ENCODE assay signal across 9 mouse cellular contexts in the genomic region with DNA sequence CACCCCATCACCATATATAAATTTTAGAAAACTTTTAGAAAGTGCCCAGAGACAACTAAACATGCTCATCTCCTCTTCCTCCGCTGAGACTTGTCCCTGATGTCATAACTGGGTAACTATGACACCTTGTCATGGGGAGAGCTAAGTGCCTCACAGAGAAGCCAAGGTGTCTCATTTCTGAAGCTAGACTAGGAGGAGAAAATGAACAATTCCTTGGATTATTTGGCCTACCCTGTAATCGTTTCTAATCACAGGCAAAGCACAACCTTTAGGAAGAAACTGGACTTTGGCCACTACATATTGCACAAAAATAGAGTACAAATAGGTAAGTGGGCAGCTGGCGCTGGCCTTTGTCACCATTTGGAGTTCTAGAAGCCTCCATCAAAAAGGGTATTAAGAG. TPM values are rescaled to one million over a fixed set of nuclear protein-coding genes. Genes with fewer than 3 reads are reported as not detected.
A peak's percentile ranks its signal among the peaks of the same experiment; 100 is the strongest.
DNase-seq lines count a peak whose midpoint lies in the region; ATAC-seq and TF ChIP-seq lines count a peak whose summit lies in the region.
"Had no signal": no experiment of that assay in that cellular context is flagged by ENCODE, and none has a peak within 500 bp of the region (broad histone marks: within the 10 kb centered on the region; RNA-seq: fewer than 3 reads in every experiment).

A gene (minus strand): TSS at position 101 of the 400 bp plus-strand sequence.

- peak within 1 kb of the TSS; percentile 41; the same call in 1 of the 2 replicates for H3K9ac ChIP-seq in neural tube, embryonic 13.5 days
- H3K9ac ChIP-seq: liver, embryonic 13.5 days had no signal

- CTCF ChIA-PET in Patski (lab: Charles Lee) = interaction anchor here (0.8 to 5.0 kb wide), 4 partner anchors 9 to 64 kb away, joined by 3 to 45 read pairs (median 10); a partner anchor contains a TSS

- H3K4me2 ChIP-seq in neural tube, embryonic 13.5 days = no peak within 1 kb of the TSS
- H3K4me2 ChIP-seq: liver, embryonic 13.5 days had no signal

- H3K27me3 ChIP-seq in Patski = peaks cover 7% of the 10 kb centered on the region
- H3K27me3 ChIP-seq in neural tube, embryonic 13.5 days = peaks cover 11% of the 10 kb centered on the region

- no peak for ATAC-seq in Patski
- no peak for ATAC-seq in neural tube, embryonic 13.5 days (ENCODE audit: low read depth)

- in situ Hi-C loops in Patski (cut with MboI; ENCODE audit: low pct_unique_long_range_greater_than_20kb) = no loop called here

- TF ChIP-seq CTCF in Patski (IDR thresholded peaks at IDR 0.05) = no peak

- no peak within 1 kb of the TSS for H3K27ac ChIP-seq in neural tube, embryonic 13.5 days (replicated peaks)
- H3K27ac ChIP-seq: liver, embryonic 13.5 days had no signal

- POLR2A ChIA-PET in Patski (lab: Charles Lee) = no interaction called here

- H3K9me3 ChIP-seq in neural tube, embryonic 13.5 days = no peaks in the 10 kb centered on the region
- H3K9me3 ChIP-seq: liver, embryonic 13.5 days had no signal

- no peak for DNase-seq in frontal cortex, adult 2 months (ENCODE audit: extremely low spot score in 1 of 2, low spot score in 1 of 2)
- DNase-seq in frontal cortex, postnatal 14 days (ENCODE audit: low spot score in 2 of 2) = no peak
- no peak for DNase-seq in Patski (ENCODE audit: low read depth, low spot score)
- no peak for DNase-seq in gastrocnemius, postnatal 36 days
- no peak for DNase-seq in layer of hippocampus, postnatal 10 days (ENCODE audit: low spot score in 2 of 2)
- DNase-seq in retina, embryonic 14.5 days (ENCODE audit: low spot score) = no peak
- DNase-seq in cerebellum, adult 18-20 months = no peak
- DNase-seq: liver, embryonic 13.5 days had no signal

- H3K4me3 ChIP-seq in neural tube, embryonic 13.5 days = no peak within 1 kb of the TSS
- H3K4me3 ChIP-seq: liver, embryonic 13.5 days had no signal

- H3K4me1 ChIP-seq in neural tube, embryonic 13.5 days (replicated peaks) = peaks cover 32% of the 10 kb centered on the region

- WGBS in neural tube, embryonic 13.5 days = 87% methylated on average over 3 of the region's 3 CpGs

- no peaks in the 10 kb centered on the region for H3K36me3 ChIP-seq in neural tube, embryonic 13.5 days
- H3K36me3 ChIP-seq: liver, embryonic 13.5 days had no signal

- intact Hi-C loops in gastrocnemius, postnatal 36 days (cut with DNase I) = loop anchor here (1.0 kb wide), 1 partner anchor 51 kb away; no protein-coding TSS in a partner anchor

RNA-seq across cellular contexts. Expression of the gene that starts here (rescaled TPM):
- 112 and 124 TPM in 2 replicates for polyA plus RNA-seq in frontal cortex, adult 2 months (2012; rRNA removed)
- 95.7 TPM for polyA plus RNA-seq in Patski (2021)
- total RNA-seq in gastrocnemius, postnatal 36 days (2021) = 100 to 1,000 TPM; 126 to 167 TPM
- 100 to 1,000 TPM; 121 to 127 TPM for total RNA-seq in layer of hippocampus, postnatal 10 days (2021)
- 19.7 and 20.2 TPM in 2 replicates for polyA plus RNA-seq in neural tube, embryonic 13.5 days (2015; fragmentation: Nextera tagmentation; extraction: Ambion mirVana)
